Mouse (Mus musculus): ENCODE measurements around the gene Adh6b.

DNA sequence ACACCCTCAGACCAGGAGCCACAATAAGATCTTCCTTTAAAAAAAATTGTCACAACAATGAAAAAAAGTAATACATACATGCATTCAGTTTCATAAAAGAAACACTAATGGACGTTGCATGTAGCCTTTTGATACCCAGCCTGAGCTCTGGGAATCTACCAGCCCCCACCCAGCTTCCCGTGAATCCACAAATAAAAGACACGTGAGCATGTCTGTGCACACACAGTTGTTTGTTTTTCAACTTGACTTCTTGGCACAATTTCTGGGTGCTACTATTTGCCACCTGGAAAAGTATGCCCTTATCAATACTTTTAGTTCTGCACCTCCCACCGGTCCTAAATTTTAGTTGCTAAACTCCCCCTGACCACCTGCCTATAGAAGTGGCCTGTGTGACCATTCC is 19.1 kb downstream of the Adh6b start:
- TF ChIP-seq POLR2A (IDR thresholded peaks at IDR 0.05; ENCODE audit: low read depth, low read length) (no peak), CTCF (IDR thresholded peaks at IDR 0.05; ENCODE audit: extremely low read depth, insufficient read length, insufficient replicate concordance, low read depth, low read length) (no peak)

Data from small intestine, adult 2 months (tissue).